Mouse (Mus musculus) midbrain, embryonic 13.5 days (tissue): Measurements from ENCODE around the gene Hist2h4. TPM values are rescaled to one million over a fixed set of nuclear protein-coding genes. Genes with fewer than 3 reads are reported as not detected.
"Not testable (repeated sequence)": the region's sequence is repeated elsewhere in the genome, so short reads cannot be mapped to it uniquely, and the experiment has no call there.

Source experiments
- ATAC-seq: fragments of 200-750 bp; cut with Nextera tagmentation; 2 replicates; pipeline ENCODE4 v1.8.0; 2017; ENCODE audit warnings: mild to moderate bottlenecking, moderate TSS enrichment, moderate library complexity
- H3K27ac ChIP-seq: fragments of 300-500 bp; sonication (generic); 2 replicates; pipeline ENCODE4 v1.5.1; 2015; ENCODE audit warnings: inconsistent platforms, mild to moderate bottlenecking, moderate library complexity
- H3K27me3 ChIP-seq: fragments of 300-500 bp; sonication (generic); 2 replicates; pipeline ENCODE4 v1.6.1; 2015; ENCODE audit warnings: mild to moderate bottlenecking, inconsistent platforms
- H3K36me3 ChIP-seq: fragments of 300-500 bp; sonication (generic); 2 replicates; pipeline ENCODE4 v1.6.1; 2015; ENCODE audit warnings: mild to moderate bottlenecking, inconsistent platforms
- H3K4me1 ChIP-seq: fragments of 300-500 bp; sonication (generic); replicated peaks from 2 replicates; pipeline ENCODE4 v1.6.1; 2015; ENCODE audit warnings: inconsistent platforms
- H3K4me2 ChIP-seq: fragments of 300-500 bp; sonication (generic); replicated peaks from 2 replicates; pipeline ENCODE4 v1.6.1; 2015; ENCODE audit warnings: moderate library complexity, mild to moderate bottlenecking, inconsistent platforms
- H3K4me3 ChIP-seq: fragments of 300-500 bp; sonication (generic); replicated peaks from 2 replicates; pipeline ENCODE4 v1.5.1; 2015; ENCODE audit warnings: mild to moderate bottlenecking, inconsistent platforms
- H3K9ac ChIP-seq: fragments of 300-500 bp; sonication (generic); replicated peaks from 2 replicates; pipeline ENCODE4 v1.6.1; 2015; ENCODE audit warnings: mild to moderate bottlenecking, inconsistent platforms
- H3K9me3 ChIP-seq: fragments of 300-500 bp; sonication (generic); 2 replicates; pipeline ENCODE4 v1.6.1; 2016; ENCODE audit warnings: mild to moderate bottlenecking, inconsistent platforms
- WGBS: fragments of 180-500 bp; shearing (Covaris S2); methylation state at CpG from one replicate; pipeline ENCODE4 v1.1.7; 2015; 5-methylcytosine and 5-hydroxymethylcytosine counted together
- microRNA-seq: library from miRNA; unstranded; fragments of <30 nt; microRNA quantifications from one replicate; pipeline ENCODE4, GENCODE M21; 2016
- polyA plus RNA-seq: library from polyadenylated mRNA; unstranded; fragments of >200 nt; fragmentation: Nextera tagmentation; extraction: Ambion mirVana; gene quantifications from 2 replicates; pipeline ENCODE4 v1.2.1, GENCODE M21; 2015

The Hist2h4 gene
- polyA plus RNA-seq, 1 experiment from 2014 or later: 11.1 TPM

DNA sequence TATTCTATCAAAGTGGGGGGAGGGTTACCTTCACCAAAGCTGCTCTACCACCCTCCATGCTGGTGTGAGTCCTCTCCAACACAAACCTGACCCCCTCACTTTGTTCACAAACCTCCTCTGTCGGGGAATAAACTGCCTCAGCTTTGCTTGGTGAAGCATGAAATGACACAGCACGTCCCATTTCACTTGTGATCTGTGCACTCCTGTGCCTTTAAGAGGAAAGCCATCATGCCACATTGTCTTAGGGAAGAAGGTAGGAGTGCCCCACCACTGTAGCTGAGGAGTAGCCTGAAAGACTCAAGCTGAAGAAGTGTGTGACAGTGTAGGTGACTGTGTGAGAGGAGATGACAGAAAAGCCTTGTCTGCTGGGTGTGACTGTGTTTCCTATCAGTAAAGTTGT lies 37.7 kb downstream of the Hist2h4 start:
- no peak overlapping the region for H3K4me3 ChIP-seq
- no peak overlapping the region for H3K4me2 ChIP-seq
- H3K27ac ChIP-seq: no peak overlapping the region
- ATAC-seq: no peak
- WGBS: 10% methylated on average over 2 of the region's 2 CpGs
- H3K27me3 ChIP-seq: no peaks in the 10 kb centered on the region
- no peaks in the 10 kb centered on the region for H3K9me3 ChIP-seq
- H3K4me1 ChIP-seq: peaks cover 43% of the 10 kb centered on the region
- H3K9ac ChIP-seq: no peak overlapping the region
- no peaks in the 10 kb centered on the region for H3K36me3 ChIP-seq

- Histone ChIP-seq H3K36me3 (no peaks in the 10 kb centered on the region), H3K27ac (no peak overlapping the region), H3K4me1 (peaks cover 50% of the 10 kb centered on the region), H3K9ac (no peak overlapping the region), H3K4me3 (no peak overlapping the region), H3K27me3 (no peaks in the 10 kb centered on the region), H3K9me3 (no peaks in the 10 kb centered on the region), H3K4me2 (peak overlapping the region; percentile 13)
- WGBS: 86% methylated on average over 4 of the region's 4 CpGs
- ATAC-seq: no peak
Measured at GRCm38 (mm10) chr3:96222774-96223173, 40.3 kb downstream of the Hist2h4 start.

DNA sequence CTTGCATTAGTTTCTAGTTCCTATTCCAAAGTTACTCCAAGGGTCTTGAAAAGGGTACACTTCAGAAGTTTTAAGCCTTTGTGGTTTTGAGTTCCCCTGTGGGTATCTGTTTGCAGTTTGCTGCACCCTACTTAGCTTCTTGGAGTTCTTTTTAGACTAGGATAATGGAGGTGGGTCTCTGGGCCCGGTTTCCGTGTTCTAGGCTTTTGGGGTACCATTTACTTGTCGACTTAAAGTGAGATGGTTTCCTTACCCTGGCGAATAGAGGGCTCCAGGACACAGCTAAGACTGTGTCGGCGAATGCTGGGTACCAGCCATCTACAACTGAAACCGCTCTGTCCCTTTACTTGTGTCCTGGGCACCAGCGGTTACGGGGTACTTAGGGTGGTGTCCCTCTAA lies 41.5 kb downstream of the Hist2h4 start:
- Histone ChIP-seq H3K27me3 (0 out of 2 replicates have a peak, but pooled peaks cover 4% of the 10 kb centered on the region), H3K9ac (peak overlapping the region; percentile 82), H3K4me2 (peak overlapping the region; percentile 86), H3K27ac (peak overlapping the region; percentile 96), H3K4me1 (peaks cover 50% of the 10 kb centered on the region), H3K4me3 (peak overlapping the region; percentile 67), H3K36me3 (no peaks in the 10 kb centered on the region), H3K9me3 (no peaks in the 10 kb centered on the region)
- ATAC-seq: no peak
- WGBS: 13% methylated on average over 9 of the region's 9 CpGs

DNA sequence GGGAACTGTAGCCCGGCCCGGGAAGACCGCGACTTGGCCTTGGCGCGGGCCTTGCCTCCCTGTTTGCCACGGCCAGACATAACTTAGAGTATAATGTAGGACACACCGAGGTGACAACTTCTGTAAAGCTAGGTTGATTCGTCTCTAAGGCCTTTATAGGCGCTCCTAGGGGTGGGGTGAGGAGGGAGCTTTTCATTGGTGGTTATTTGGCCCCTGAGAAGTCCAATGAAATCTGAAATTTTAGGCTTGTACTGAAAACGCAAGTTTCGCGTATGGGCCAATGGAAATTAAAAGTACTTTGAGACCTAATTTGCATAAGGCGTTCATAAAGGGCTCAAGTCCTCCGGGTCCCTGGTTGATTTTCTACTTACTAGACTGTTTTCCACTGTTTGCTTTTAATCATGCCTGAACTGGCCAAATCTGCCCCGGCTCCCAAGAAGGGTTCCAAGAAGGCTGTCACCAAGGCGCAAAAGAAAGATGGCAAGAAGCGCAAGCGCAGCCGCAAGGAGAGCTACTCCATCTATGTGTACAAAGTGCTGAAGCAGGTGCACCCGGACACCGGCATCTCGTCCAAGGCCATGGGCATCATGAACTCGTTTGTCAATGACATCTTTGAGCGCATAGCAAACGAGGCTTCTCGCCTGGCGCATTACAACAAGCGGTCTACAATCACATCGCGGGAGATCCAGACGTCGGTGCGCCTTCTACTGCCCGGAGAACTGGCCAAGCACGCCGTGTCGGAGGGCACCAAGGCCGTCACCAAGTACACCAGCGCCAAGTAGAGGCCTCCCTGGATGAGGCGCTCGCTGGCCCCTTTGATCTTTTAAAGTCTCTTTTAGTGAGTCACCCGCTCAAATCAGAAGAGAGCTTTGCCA lies 42.1 kb downstream of the Hist2h4 start, which contains the start of the genes Hist2h2ac and Hist2h2be:
Hist2h2ac (minus strand) TSS at position 116 of the 875 bp plus-strand sequence.
Hist2h2be (plus strand) TSS at position 355 of the 875 bp plus-strand sequence.
- Histone ChIP-seq H3K36me3 (no peaks in the 10 kb centered on the region), H3K27me3 (0 out of 2 replicates have a peak, but pooled peaks cover 4% of the 10 kb centered on the region), H3K4me3 (peak within 1 kb of the TSS; percentile 67), H3K4me1 (peaks cover 48% of the 10 kb centered on the region), H3K9ac (peak within 1 kb of the TSS; percentile 82), H3K9me3 (no peaks in the 10 kb centered on the region), H3K4me2 (peak within 1 kb of the TSS; percentile 86), H3K27ac (peak within 1 kb of the TSS; percentile 96)
- ATAC-seq: peak; percentile 73
- WGBS: under 1% methylated on average over 43 of the region's 43 CpGs

DNA sequence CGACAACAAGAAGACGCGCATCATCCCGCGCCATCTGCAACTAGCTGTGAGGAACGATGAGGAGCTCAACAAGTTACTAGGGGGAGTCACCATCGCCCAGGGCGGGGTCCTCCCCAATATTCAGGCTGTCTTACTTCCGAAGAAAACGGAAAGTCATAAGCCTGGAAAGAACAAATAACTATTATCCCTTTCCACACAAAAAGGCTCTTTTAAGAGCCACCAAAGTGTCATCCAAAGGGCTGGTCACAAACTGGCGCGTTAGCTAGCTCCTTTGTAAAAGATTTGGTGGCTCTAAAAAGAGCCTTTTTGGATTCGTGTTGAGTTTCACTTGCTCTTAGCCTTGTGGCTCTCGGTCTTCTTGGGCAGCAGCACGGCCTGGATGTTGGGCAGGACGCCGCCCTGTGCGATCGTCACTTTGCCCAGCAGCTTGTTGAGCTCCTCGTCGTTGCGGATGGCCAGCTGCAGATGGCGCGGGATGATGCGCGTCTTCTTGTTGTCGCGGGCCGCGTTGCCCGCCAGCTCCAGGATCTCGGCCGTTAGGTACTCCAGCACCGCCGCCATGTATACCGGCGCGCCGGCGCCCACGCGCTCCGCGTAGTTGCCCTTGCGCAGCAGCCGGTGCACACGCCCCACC lies 42.9 kb downstream of the Hist2h4 start:
- H3K9me3 ChIP-seq, H3K27me3 ChIP-seq, H3K36me3 ChIP-seq: not testable (repeated sequence)
- ATAC-seq: peak; percentile 18; the same call in 1 of the 2 replicates
- Histone ChIP-seq H3K4me1 (peaks cover 43% of the 10 kb centered on the region), H3K4me2 (peak overlapping the region; percentile 86), H3K4me3 (peak overlapping the region; percentile 67), H3K27ac (peak overlapping the region; percentile 96), H3K9ac (peak overlapping the region; percentile 82)
- under 1% methylated on average over 34 of the region's 47 CpGs for WGBS

- Histone ChIP-seq H3K4me3 (peak within 1 kb of the TSS; percentile 67), H3K4me2 (peak within 1 kb of the TSS; percentile 86), H3K9me3 (no peaks in the 10 kb centered on the region), H3K27me3 (peaks cover 9% of the 10 kb centered on the region; the same call in 1 of the 2 replicates), H3K27ac (peak within 1 kb of the TSS; percentile 96), H3K9ac (peak within 1 kb of the TSS; percentile 82), H3K4me1 (peaks cover 39% of the 10 kb centered on the region), H3K36me3 (no peaks in the 10 kb centered on the region)
- peak; percentile 94 for ATAC-seq
- WGBS: under 1% methylated on average over 37 of the region's 37 CpGs
Measured at GRCm38 (mm10) chr3:96219661-96220130, 43.4 kb downstream of the Hist2h4 start, which contains the start of the genes Bola1 and Hist2h2ab. Gene Bola1 (minus strand): TSS chr3:96219709. Gene Hist2h2ab (plus strand): TSS chr3:96219865.

DNA sequence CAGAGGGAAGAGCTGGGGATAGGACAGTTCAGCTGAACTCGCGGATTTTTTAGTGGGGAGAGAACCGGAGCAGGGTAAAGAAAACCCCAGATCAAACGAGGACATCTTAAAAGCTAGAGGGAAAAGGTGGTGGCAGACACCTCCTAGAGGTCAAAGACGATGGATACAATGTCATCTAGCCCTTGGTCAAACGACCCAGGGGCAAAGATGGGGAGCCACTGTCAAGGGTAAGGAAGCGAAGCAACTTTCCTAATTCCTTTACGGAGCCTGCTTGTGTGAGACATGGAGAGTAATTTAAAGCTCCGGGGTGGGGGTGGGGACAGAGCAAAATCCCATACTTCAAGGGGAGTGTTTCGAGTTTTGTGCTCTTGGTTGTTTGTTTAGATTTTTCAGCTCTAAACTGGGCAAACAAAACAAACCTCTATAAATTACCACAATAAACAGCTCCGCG lies 43.9 kb downstream of the Hist2h4 start:
- Histone ChIP-seq H3K4me1 (peaks cover 37% of the 10 kb centered on the region), H3K9ac (peak overlapping the region; percentile 70), H3K4me3 (peak overlapping the region; percentile 67), H3K27ac (peak overlapping the region; percentile 96), H3K9me3 (no peaks in the 10 kb centered on the region), H3K27me3 (peaks cover 9% of the 10 kb centered on the region; the same call in 1 of the 2 replicates), H3K4me2 (peak overlapping the region; percentile 86), H3K36me3 (no peaks in the 10 kb centered on the region)
- 0% methylated on average over 12 of the region's 12 CpGs for WGBS
- ATAC-seq: peak; percentile 32

Small RNA genes within 50 kb of the gene (microRNA-seq; reads per million reads assigned to microRNA genes)
- not detected for gene Gm44492
- not detected for gene Gm47311
- not detected for gene Gm47313

Other genes starting within 250 kb of the Hist2h4 start
- 63.7 and 67.4 TPM in 2 replicates for gene Vps45, start 204.8 kb downstream of the Hist2h4 start, polyA plus RNA-seq
- 10.2 and 11.4 TPM in 2 replicates for gene Otud7b, start 158.8 kb downstream of the Hist2h4 start, polyA plus RNA-seq
- 9.1 and 12.2 TPM in 2 replicates for gene Mtmr11, start 101.3 kb downstream of the Hist2h4 start, polyA plus RNA-seq
- gene Sf3b4, start 91.0 kb downstream of the Hist2h4 start, polyA plus RNA-seq: 152 and 154 TPM in 2 replicates
- 68.3 and 72.0 TPM in 2 replicates for gene Sv2a, start 82.2 kb downstream of the Hist2h4 start, polyA plus RNA-seq
- 67.7 and 70.4 TPM in 2 replicates for gene Bola1, start 43.6 kb downstream of the Hist2h4 start, polyA plus RNA-seq
- 0.71 TPM in 1 of 2 replicates, not detected in the other for gene Hist2h2ab, start 43.4 kb downstream of the Hist2h4 start, polyA plus RNA-seq
- 4.4 and 5.4 TPM in 2 replicates for gene Hist2h2ac, start 42.4 kb downstream of the Hist2h4 start, polyA plus RNA-seq
- 5.9 and 6.5 TPM in 2 replicates for gene Hist2h2be, start 42.2 kb downstream of the Hist2h4 start, polyA plus RNA-seq
- gene Hist2h3c2, start 24.2 kb downstream of the Hist2h4 start, polyA plus RNA-seq: 6.9 and 7.8 TPM in 2 replicates
- 75.5 and 102 TPM in 2 replicates for gene Hist2h2aa2, start 23.0 kb downstream of the Hist2h4 start, polyA plus RNA-seq
- gene Hist2h2aa1, start 17.8 kb downstream of the Hist2h4 start, polyA plus RNA-seq: 23.2 and 42.5 TPM in 2 replicates
- 0.34 TPM in 2 replicates for gene Hist2h3c1, start 16.6 kb downstream of the Hist2h4 start, polyA plus RNA-seq
- 47.8 and 48.8 TPM in 2 replicates for gene Hist2h3b, start 5.3 kb upstream of the Hist2h4 start, polyA plus RNA-seq
- 9.1 TPM in 2 replicates for gene Hist2h2bb, start 6.4 kb upstream of the Hist2h4 start, polyA plus RNA-seq
- gene Fcgr1, start 30.7 kb upstream of the Hist2h4 start, polyA plus RNA-seq: 1.2 and 1.9 TPM in 2 replicates
- not detected in 2 replicates for gene BC107364, start 189.0 kb upstream of the Hist2h4 start, polyA plus RNA-seq